Mouse (Mus musculus) large intestine, adult 2 months (tissue): ENCODE measurements around the gene Pakap. TPM values are rescaled to one million over a fixed set of nuclear protein-coding genes. Genes with fewer than 3 reads are reported as not detected.

Experiments
- DNase-seq: peaks from one replicate; pipeline ENCODE4 v3.0.0-alpha.2; 2012; ENCODE audit warnings: low read depth, low spot score
- WGBS: fragments of 180-500 bp; shearing (Covaris S2); methylation state at CpG from one replicate; pipeline ENCODE4 v1.1.7; 2018; 5-methylcytosine and 5-hydroxymethylcytosine counted together
- polyA plus RNA-seq: library from polyadenylated mRNA; depleted of rRNA; stranded (reverse); fragments of >200 nt; gene quantifications from 2 replicates; pipeline ENCODE4 v1.2.3, GENCODE M21; 2012

The Pakap gene
- polyA plus RNA-seq, 1 experiment = 0.17 TPM

DNA sequence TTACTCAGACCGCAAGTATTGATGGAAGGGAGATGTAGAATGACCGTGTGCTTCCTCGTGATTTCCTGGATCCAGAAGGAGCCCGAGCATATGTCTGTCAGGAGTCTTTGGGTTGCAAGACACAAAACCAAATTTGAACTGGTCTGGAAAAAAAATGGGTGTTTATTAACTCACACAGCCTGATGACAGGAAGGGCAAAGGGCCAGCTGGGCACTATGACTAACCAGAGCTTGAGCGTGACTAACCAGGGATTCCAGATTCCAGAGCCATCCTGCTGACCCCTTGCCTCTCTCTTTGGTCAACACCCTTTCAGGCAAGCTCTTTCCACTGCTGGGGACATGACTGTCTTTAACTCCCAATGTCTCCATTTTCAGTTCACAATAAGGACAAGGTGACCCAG, 167.4 kb downstream of the Pakap start:
- 77% methylated on average over 5 of the region's 5 CpGs for WGBS
- DNase-seq = no peak

DNA sequence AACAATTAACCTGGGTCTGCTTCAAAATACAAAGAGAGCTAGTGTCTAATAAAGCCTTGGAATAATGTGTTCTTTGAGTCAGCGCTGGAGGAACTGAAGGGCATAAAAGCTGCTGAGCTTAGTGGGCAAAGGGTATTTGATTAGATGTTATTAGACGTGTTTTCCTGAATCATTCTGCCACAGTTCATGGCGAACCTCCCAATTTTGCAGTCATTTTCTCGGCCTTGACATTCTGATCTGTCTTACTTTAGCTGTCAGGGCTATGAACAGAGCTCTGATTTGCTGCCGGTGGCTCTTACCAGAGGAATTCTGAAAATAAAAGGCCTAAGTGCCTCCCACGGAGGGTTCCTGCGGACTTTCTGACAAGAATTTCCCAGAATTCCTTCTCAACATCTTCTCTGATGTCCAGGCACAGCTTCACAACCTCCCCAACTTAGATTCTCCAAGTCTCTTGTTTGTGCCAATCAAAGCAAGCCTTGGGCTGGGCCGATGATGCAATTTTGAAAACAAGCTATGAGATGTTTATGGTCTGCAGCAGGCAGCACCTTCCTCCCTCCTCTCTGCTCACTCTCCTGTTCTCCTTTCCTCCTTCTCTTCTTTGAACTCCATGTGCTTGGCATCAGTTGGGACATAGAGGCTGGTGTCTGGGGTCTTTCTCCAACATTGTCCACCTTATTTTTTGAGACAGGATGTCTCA, 171.0 kb downstream of the Pakap start:
- 53% methylated on average over 8 of the region's 8 CpGs for WGBS
- DNase-seq = no peak

- DNase-seq = no peak
- 58% methylated on average over 11 of the region's 11 CpGs for WGBS
Measured at GRCm38 (mm10) chr4:57743325-57743929, 175.4 kb downstream of the Pakap start.

DNA sequence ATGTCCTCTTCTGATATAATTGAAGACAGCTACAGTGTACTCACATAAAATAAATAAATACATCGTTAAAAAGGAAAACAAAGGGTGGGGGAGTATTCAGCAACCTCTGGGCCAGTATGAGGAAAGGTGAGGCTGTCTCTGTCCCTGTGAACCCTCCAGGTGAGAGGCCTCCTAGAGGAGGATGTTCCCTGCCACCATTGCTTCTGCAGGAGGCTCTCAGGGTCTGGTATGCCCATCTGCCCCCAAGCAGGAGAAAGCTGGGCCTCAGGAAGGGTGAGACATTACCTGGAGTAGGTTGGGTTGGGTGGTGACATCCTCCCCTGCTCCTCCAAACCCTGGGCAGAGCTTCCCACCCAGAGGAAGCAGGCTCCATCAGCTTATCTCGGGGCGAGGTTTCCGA, 182.7 kb downstream of the Pakap start:
- DNase-seq = no peak
- 23% methylated on average over 4 of the region's 4 CpGs for WGBS

- no peak for DNase-seq
- WGBS = 33% methylated on average over 4 of the region's 4 CpGs
Measured at GRCm38 (mm10) chr4:57751054-57751453, 183.1 kb downstream of the Pakap start.

GRCm38 (mm10) chr4:57751566-57751965, 183.6 kb downstream of the Pakap start:
- WGBS = 89% methylated on average over 11 of the region's 11 CpGs

GRCm38 (mm10) chr4:57755085-57755484, 187.1 kb downstream of the Pakap start:
- 84% methylated on average over 11 of the region's 11 CpGs for WGBS

More at GRCm38 (mm10) chr4:57751566-57751965, 183.6 kb downstream of the Pakap start:
- no peak for DNase-seq

GRCm38 (mm10) chr4:57757997-57758396, 190.0 kb downstream of the Pakap start:
- DNase-seq = no peak
- WGBS = 58% methylated on average over 11 of the region's 11 CpGs

More at GRCm38 (mm10) chr4:57755085-57755484, 187.1 kb downstream of the Pakap start:
- DNase-seq = no peak

DNA sequence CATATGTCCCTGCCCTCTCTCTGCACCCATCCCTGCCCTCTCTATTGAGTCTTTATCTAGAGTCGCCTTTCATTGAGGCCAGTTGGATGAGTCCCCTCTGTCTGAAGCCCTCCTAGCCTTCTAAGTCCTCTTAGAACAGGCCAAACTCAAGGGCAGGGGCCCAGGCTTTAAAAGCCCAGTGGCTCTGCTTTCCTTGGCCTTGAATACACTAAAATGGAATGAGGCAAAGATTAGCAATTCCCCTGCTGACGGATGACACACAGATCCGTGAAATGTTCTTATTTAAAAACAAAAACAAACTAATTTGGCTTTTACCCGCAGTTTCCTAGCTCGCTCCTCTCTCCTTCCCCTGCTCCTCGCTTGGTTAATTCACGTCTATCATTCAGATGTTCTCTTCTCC, 194.4 kb downstream of the Pakap start:
- no peak for DNase-seq
- 66% methylated on average over 7 of the region's 7 CpGs for WGBS

DNA sequence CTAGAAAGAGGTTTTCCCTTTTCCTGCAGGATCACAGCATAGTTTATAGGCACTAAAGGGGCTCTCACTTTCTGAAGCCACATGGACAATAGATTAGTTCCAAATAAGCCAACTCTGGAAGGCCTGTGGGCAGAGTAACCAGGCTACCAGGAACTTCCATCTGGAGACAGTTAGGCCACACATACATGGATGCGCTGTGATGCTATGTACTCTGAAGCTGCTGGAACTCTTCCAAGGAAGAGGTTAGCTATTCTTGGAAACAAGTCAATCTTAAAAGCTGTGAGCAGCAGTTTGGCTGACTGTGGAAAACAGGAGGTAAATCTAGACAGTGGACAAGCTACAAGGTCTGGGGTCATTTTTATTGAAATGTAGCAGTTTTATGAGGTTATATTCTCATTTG, 196.4 kb downstream of the Pakap start:
- DNase-seq = no peak
- 38% methylated on average over 1 of the region's 1 CpGs for WGBS

DNA sequence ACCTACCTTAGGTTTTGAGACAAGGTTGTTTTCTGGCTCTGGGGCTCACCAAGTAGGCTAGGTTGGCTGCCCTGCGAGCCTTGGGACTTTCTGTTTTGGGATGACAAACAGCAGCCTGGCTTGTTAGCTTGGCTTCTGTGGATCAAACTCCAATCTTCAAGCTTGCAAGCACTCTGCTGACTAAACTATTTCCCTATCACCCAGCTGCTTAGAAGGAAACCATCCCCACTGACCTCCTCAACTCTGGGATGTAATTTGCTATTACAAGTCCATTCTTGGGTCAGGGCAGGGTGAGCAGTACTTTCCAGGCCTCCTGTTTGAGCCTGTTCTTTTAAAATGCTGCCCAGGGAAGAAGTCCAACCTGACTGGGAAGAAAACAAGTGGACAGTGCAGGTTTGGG, 196.9 kb downstream of the Pakap start:
- 51% methylated on average over 1 of the region's 1 CpGs for WGBS
- DNase-seq = no peak

- 72% methylated on average over 4 of the region's 4 CpGs for WGBS
Measured at GRCm38 (mm10) chr4:57765806-57766205, 197.8 kb downstream of the Pakap start.

GRCm38 (mm10) chr4:57769007-57769406, 201.0 kb downstream of the Pakap start:
- no peak for DNase-seq
- WGBS = 75% methylated on average over 3 of the region's 3 CpGs

More at GRCm38 (mm10) chr4:57765806-57766205, 197.8 kb downstream of the Pakap start:
- no peak for DNase-seq

DNA sequence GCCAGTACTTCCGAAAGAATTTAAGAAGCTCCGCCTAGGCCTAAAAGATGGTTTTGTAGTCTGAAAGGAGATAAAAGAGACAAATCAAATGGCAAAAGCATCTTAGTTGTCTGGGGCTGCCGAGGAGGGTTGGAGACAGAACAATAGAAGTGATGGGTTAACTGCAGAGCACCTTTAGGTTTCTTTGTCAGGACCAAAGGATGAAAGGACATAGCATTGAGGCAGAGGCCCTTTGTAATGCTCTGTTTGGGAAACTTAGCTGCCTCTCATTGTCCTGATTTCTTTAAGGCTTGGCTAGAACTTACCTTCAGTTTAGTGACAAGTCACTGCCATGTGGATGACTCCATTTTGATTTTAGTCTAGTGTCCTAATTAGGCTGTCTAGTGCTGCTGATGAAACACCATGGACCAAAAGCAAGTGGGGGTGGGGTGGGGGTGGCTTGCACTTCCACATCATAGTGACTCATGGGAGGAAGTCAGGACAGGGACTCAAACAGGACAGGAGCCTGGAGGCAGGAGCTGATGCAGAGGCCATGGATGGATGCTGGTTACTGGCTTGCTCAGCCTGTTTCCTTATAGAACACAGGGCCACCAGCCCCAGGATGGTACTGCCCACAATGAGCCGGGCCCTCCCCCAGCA, 202.3 kb downstream of the Pakap start:
- no peak for DNase-seq

GRCm38 (mm10) chr4:57771558-57772219, 203.7 kb downstream of the Pakap start:
- no peak for DNase-seq
- WGBS = 90% methylated on average over 2 of the region's 2 CpGs

More for the DNA sequence above, 202.3 kb downstream of the Pakap start:
- WGBS = 77% methylated on average over 4 of the region's 4 CpGs

DNA sequence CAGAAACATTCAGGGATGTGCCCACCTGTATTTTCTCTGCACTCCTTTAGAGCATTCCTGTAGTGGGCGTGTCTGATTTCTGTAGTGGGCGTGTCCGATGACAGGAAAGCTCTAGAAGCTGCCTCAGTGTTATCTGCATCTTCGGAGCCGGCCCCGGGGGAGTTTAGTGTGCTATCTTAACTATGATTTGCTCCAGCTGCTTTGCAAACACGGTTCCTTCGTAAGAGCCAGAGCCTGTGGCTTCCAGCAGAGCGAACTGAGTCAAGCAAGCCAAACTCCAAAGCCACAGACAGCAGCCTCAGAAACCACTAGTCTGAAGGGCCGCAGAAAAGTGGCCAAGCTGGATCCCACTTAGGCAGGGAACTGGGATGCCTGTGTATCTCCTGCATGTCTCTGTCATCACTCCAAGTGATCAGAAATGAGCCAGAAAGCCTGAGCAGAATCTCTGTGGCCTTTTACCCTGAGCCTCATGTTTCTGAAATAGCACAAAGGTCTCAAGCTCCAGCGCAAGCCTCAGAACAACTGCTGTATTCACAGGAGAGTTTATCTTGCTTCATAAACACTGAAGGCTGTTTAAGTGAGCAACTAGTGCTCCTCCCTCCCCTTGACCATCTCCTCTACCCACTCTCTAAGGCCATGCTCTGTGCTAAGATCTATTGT, 205.0 kb downstream of the Pakap start:
- WGBS = 27% methylated on average over 11 of the region's 11 CpGs
- no peak for DNase-seq

GRCm38 (mm10) chr4:57774517-57774916, 206.5 kb downstream of the Pakap start:
- no peak for DNase-seq
- WGBS = 52% methylated on average over 4 of the region's 4 CpGs

GRCm38 (mm10) chr4:57775582-57775981, 207.6 kb downstream of the Pakap start:
- DNase-seq = no peak

GRCm38 (mm10) chr4:57780403-57780802, 212.4 kb downstream of the Pakap start:
- 47% methylated on average over 4 of the region's 4 CpGs for WGBS
- no peak for DNase-seq
